Mouse (Mus musculus) embryonic facial prominence, embryonic 13.5 days (tissue): ENCODE data around the gene Cdk2. TPM values are rescaled to one million over a fixed set of nuclear protein-coding genes. Genes with fewer than 3 reads are reported as not detected.

Source experiments
- ATAC-seq: fragments of 200-750 bp; cut with Nextera tagmentation; 2 replicates; pipeline ENCODE4 v1.8.0; 2017; ENCODE audit warnings: low read depth; ENCODE audit not compliant: insufficient number of reproducible peaks, insufficient read depth, low FRiP score, low TSS enrichment
- H3K27ac ChIP-seq: fragments of 300-500 bp; sonication (generic); 2 replicates; pipeline ENCODE4 v1.5.1; 2015; ENCODE audit warnings: moderate library complexity, mild to moderate bottlenecking, inconsistent platforms
- H3K27me3 ChIP-seq: fragments of 300-500 bp; sonication (generic); 2 replicates; pipeline ENCODE4 v1.6.1; 2015; ENCODE audit warnings: mild to moderate bottlenecking, inconsistent platforms
- H3K36me3 ChIP-seq: fragments of 300-500 bp; sonication (generic); 2 replicates; pipeline ENCODE4 v1.6.1; 2015; ENCODE audit warnings: mild to moderate bottlenecking, inconsistent platforms
- H3K4me1 ChIP-seq: fragments of 300-500 bp; sonication (generic); 2 replicates; pipeline ENCODE4 v1.6.1; 2015; ENCODE audit warnings: inconsistent platforms
- H3K4me2 ChIP-seq: fragments of 300-500 bp; sonication (generic); 2 replicates; pipeline ENCODE4 v1.6.1; 2015; ENCODE audit warnings: moderate library complexity, mild to moderate bottlenecking, inconsistent platforms
- H3K4me3 ChIP-seq: fragments of 300-500 bp; sonication (generic); 2 replicates; pipeline ENCODE4 v1.5.1; 2015; ENCODE audit warnings: mild to moderate bottlenecking, inconsistent platforms
- H3K9ac ChIP-seq: fragments of 300-500 bp; sonication (generic); 2 replicates; pipeline ENCODE4 v1.6.1; 2015; ENCODE audit warnings: mild to moderate bottlenecking, inconsistent platforms
- H3K9me3 ChIP-seq: fragments of 300-500 bp; sonication (generic); 2 replicates; pipeline ENCODE4 v1.6.1; 2016; ENCODE audit warnings: inconsistent platforms
- WGBS: fragments of 180-500 bp; shearing (Covaris S2); methylation state at CpG from one replicate; pipeline ENCODE4 v1.1.7; 2015; ENCODE audit warnings: mixed read lengths; 5-methylcytosine and 5-hydroxymethylcytosine counted together
- polyA plus RNA-seq: library from polyadenylated mRNA; unstranded; fragments of >200 nt; fragmentation: Nextera tagmentation; extraction: Ambion mirVana; gene quantifications from 2 replicates; pipeline ENCODE4 v1.2.1, GENCODE M21; 2015

Cdk2 gene
- 120 and 127 TPM in 2 replicates for polyA plus RNA-seq

- H3K9ac ChIP-seq, result peak within 1 kb of the TSS; percentile 89
- peak; percentile 91 for ATAC-seq
- no peaks in the 10 kb centered on the region for H3K9me3 ChIP-seq
- peaks cover 32% of the 10 kb centered on the region for H3K36me3 ChIP-seq
- WGBS, result 0% methylated on average over 61 of the region's 62 CpGs
- no peaks in the 10 kb centered on the region for H3K27me3 ChIP-seq
- peak within 1 kb of the TSS; percentile 85 for H3K4me3 ChIP-seq
- peak within 1 kb of the TSS; percentile 84 for H3K4me2 ChIP-seq
- peaks cover 16% of the 10 kb centered on the region for H3K4me1 ChIP-seq
- peak within 1 kb of the TSS; percentile 97 for H3K27ac ChIP-seq
These were observed at the start of gene Cdk2 for GRCm38 (mm10) chr10:128704491-128705316. Gene Cdk2 (minus strand): TSS chr10:128705031.

GRCm38 (mm10) chr10:128748252-128748864, 43.5 kb upstream of the Cdk2 start:
- Histone ChIP-seq H3K4me2 (peak overlapping the region; percentile 88), H3K4me3 (peak overlapping the region; percentile 77), H3K9me3 (no peaks in the 10 kb centered on the region), H3K27ac (peak overlapping the region; percentile 98), H3K27me3 (peaks cover 1% of the 10 kb centered on the region), H3K4me1 (peaks cover 27% of the 10 kb centered on the region), H3K36me3 (peaks cover 10% of the 10 kb centered on the region), H3K9ac (peak overlapping the region; percentile 89)
- WGBS, result under 1% methylated on average over 37 of the region's 37 CpGs
- ATAC-seq, result peak; percentile 86

GRCm38 (mm10) chr10:128747646-128748251, 42.9 kb upstream of the Cdk2 start, which contains the start of gene Pym1:
Gene Pym1 (plus strand): TSS chr10:128747889.
- Histone ChIP-seq H3K4me1 (peaks cover 33% of the 10 kb centered on the region), H3K9ac (peak within 1 kb of the TSS; percentile 89)
- WGBS, result under 1% methylated on average over 36 of the region's 36 CpGs

GRCm38 (mm10) chr10:128746972-128747645, 42.3 kb upstream of the Cdk2 start:
- Histone ChIP-seq H3K27me3 (peaks cover 14% of the 10 kb centered on the region), H3K27ac (peak overlapping the region; percentile 98), H3K9ac (peak overlapping the region; percentile 89), H3K4me3 (peak overlapping the region; percentile 77), H3K36me3 (no peaks in the 10 kb centered on the region), H3K4me2 (peak overlapping the region; percentile 88), H3K9me3 (no peaks in the 10 kb centered on the region), H3K4me1 (peaks cover 35% of the 10 kb centered on the region)
- no peak for ATAC-seq
- WGBS, result 29% methylated on average over 9 of the region's 9 CpGs

More at GRCm38 (mm10) chr10:128747646-128748251, 42.9 kb upstream of the Cdk2 start, which contains the start of gene Pym1:
- Histone ChIP-seq H3K36me3 (0 out of 2 replicates have a peak, but pooled peaks cover 4% of the 10 kb centered on the region), H3K27me3 (peaks cover 7% of the 10 kb centered on the region), H3K4me2 (peak within 1 kb of the TSS; percentile 88), H3K9me3 (no peaks in the 10 kb centered on the region), H3K27ac (peak within 1 kb of the TSS; percentile 98), H3K4me3 (peak within 1 kb of the TSS; percentile 77)
- peak; percentile 67 for ATAC-seq

- no peaks in the 10 kb centered on the region for H3K9me3 ChIP-seq
- WGBS, result 89% methylated on average over 10 of the region's 10 CpGs
- no peak overlapping the region for H3K9ac ChIP-seq
- peak overlapping the region; percentile 88; the same call in 1 of the 2 replicates for H3K4me2 ChIP-seq
- H3K36me3 ChIP-seq, result no peaks in the 10 kb centered on the region
- peaks cover 15% of the 10 kb centered on the region for H3K27me3 ChIP-seq
- peaks cover 35% of the 10 kb centered on the region for H3K4me1 ChIP-seq
- H3K4me3 ChIP-seq, result no peak overlapping the region
- H3K27ac ChIP-seq, result 0 out of 2 replicates have a peak overlapping the region, but pooled peaks have one; percentile 98
- ATAC-seq, result no peak
These were observed 41.2 kb upstream of the Cdk2 start for GRCm38 (mm10) chr10:128745946-128746613.

GRCm38 (mm10) chr10:128744680-128745601, 40.1 kb upstream of the Cdk2 start, which contains the start of gene Dgka:
Gene Dgka (minus strand): TSS chr10:128744855.
- ATAC-seq, result no peak
- Histone ChIP-seq H3K4me2 (peak within 1 kb of the TSS; percentile 88), H3K9me3 (no peaks in the 10 kb centered on the region), H3K9ac (peak within 1 kb of the TSS; percentile 87), H3K4me3 (peak within 1 kb of the TSS; percentile 75), H3K4me1 (peaks cover 27% of the 10 kb centered on the region), H3K36me3 (no peaks in the 10 kb centered on the region), H3K27ac (peak within 1 kb of the TSS; percentile 71), H3K27me3 (peaks cover 15% of the 10 kb centered on the region)
- WGBS, result 23% methylated on average over 18 of the region's 18 CpGs

- 10% methylated on average over 8 of the region's 8 CpGs for WGBS
- peak overlapping the region; percentile 71 for H3K27ac ChIP-seq
- no peaks in the 10 kb centered on the region for H3K36me3 ChIP-seq
- H3K27me3 ChIP-seq, result peaks cover 15% of the 10 kb centered on the region
- no peaks in the 10 kb centered on the region for H3K9me3 ChIP-seq
- H3K4me3 ChIP-seq, result peak overlapping the region; percentile 75
- ATAC-seq, result no peak
- H3K9ac ChIP-seq, result peak overlapping the region; percentile 87
- peaks cover 20% of the 10 kb centered on the region for H3K4me1 ChIP-seq
- H3K4me2 ChIP-seq, result peak overlapping the region; percentile 88
These were observed 39.4 kb upstream of the Cdk2 start for GRCm38 (mm10) chr10:128744211-128744610.

- ATAC-seq, result 0 out of 2 replicates have a peak, but pooled peaks have one; percentile 34
- no peaks in the 10 kb centered on the region for H3K9me3 ChIP-seq
- 0% methylated on average over 37 of the region's 37 CpGs for WGBS
- H3K36me3 ChIP-seq, result no peaks in the 10 kb centered on the region
- peak overlapping the region; percentile 87 for H3K9ac ChIP-seq
- H3K27ac ChIP-seq, result peak overlapping the region; percentile 71
- H3K4me3 ChIP-seq, result peak overlapping the region; percentile 75
- peaks cover 15% of the 10 kb centered on the region for H3K27me3 ChIP-seq
- H3K4me1 ChIP-seq, result peaks cover 17% of the 10 kb centered on the region
- peak overlapping the region; percentile 88 for H3K4me2 ChIP-seq
These were observed 39.0 kb upstream of the Cdk2 start for GRCm38 (mm10) chr10:128743791-128744191.

GRCm38 (mm10) chr10:128743235-128743634, 38.4 kb upstream of the Cdk2 start:
- peak overlapping the region; percentile 87 for H3K9ac ChIP-seq
- peaks cover 17% of the 10 kb centered on the region for H3K4me1 ChIP-seq
- no peaks in the 10 kb centered on the region for H3K9me3 ChIP-seq
- H3K4me2 ChIP-seq, result peak overlapping the region; percentile 88
- peaks cover 15% of the 10 kb centered on the region for H3K27me3 ChIP-seq
- H3K36me3 ChIP-seq, result no peaks in the 10 kb centered on the region
- 6% methylated on average over 7 of the region's 7 CpGs for WGBS
- H3K27ac ChIP-seq, result peak overlapping the region; percentile 71; the same call in 1 of the 2 replicates
- H3K4me3 ChIP-seq, result peak overlapping the region; percentile 75
- ATAC-seq, result no peak
